Mouse (Mus musculus) hindbrain, embryonic 10.5 days (tissue): ENCODE data around the gene Thy1. TPM values are rescaled to one million over a fixed set of nuclear protein-coding genes. Genes with fewer than 3 reads are reported as not detected.

Source experiments
- DNase-seq: peaks from one replicate; pipeline ENCODE4 v3.0.0-alpha.2; 2017; ENCODE audit warnings: low spot score
- H3K27ac ChIP-seq: fragments of 300-500 bp; sonication (generic); 2 replicates; pipeline ENCODE4 v1.5.1; 2016; ENCODE audit warnings: mild to moderate bottlenecking, moderate library complexity
- H3K27me3 ChIP-seq: fragments of 300-500 bp; sonication (generic); 2 replicates; pipeline ENCODE4 v1.6.1; 2016; ENCODE audit warnings: mild to moderate bottlenecking; ENCODE audit not compliant: poor library complexity, insufficient read depth, severe bottlenecking
- H3K36me3 ChIP-seq: fragments of 300-500 bp; sonication (generic); 2 replicates; pipeline ENCODE4 v1.6.1; 2016; ENCODE audit warnings: mild to moderate bottlenecking, moderate library complexity
- H3K4me1 ChIP-seq: fragments of 300-500 bp; sonication (generic); replicated peaks from 2 replicates; pipeline ENCODE4 v1.6.1; 2016; ENCODE audit warnings: mild to moderate bottlenecking
- H3K4me3 ChIP-seq: fragments of 300-500 bp; sonication (generic); 2 replicates; pipeline ENCODE4 v1.5.1; 2016; ENCODE audit warnings: mild to moderate bottlenecking, moderate library complexity
- H3K9me3 ChIP-seq: fragments of 300-500 bp; sonication (generic); 2 replicates; pipeline ENCODE4 v1.6.1; 2016; ENCODE audit warnings: mild to moderate bottlenecking, moderate library complexity
- WGBS: fragments of 180-500 bp; shearing (Covaris S2); methylation state at CpG from one replicate; pipeline ENCODE4 v1.1.7; 2016; 5-methylcytosine and 5-hydroxymethylcytosine counted together
- polyA plus RNA-seq: library from polyadenylated mRNA; unstranded; fragments of >200 nt; fragmentation: Nextera tagmentation; extraction: Ambion mirVana; gene quantifications from 2 replicates; pipeline ENCODE4 v1.2.1, GENCODE M21; 2016

The Thy1 gene
- polyA plus RNA-seq, 1 experiment from 2014 or later: 0.14 TPM

DNA sequence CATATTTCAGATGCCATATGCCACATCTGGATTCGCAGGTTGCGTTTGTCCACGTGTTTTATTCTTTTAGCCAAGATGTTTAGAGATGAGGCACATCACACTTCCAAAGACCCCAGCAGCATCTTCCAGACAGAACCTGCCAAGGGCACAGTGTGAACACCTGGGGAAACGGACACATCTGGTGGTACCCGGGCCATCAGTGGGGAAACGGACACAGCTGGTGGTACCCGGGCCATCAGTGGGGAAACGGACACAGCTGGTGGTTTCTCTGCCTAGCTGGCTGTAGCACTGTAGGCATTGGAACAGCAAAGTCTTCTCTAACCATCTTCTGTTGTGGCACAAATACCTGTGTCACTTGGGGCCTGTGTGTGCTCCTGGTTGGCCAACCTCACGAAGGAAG is 52.6 kb downstream of the Thy1 start:
- 89% methylated on average over 9 of the region's 9 CpGs for WGBS

DNA sequence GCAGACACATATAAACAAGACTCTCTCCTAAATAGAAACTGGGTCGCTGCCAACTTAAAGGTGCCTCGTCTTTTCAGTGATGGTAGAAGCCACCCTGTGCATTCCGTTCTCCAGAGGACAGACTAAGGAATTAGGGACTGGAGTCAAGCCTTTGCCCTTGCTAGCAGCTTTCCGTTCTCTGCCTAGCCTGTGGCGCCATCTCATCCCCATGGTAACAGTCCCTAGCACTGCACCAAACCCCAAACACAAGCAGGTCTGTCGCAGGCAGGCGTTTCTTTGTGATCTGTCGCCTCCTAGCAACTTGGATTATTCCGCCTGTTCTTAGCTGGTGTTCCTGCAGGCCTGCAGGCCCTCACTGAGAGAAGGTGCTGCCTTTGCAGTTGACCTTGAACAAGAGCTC is 53.4 kb downstream of the Thy1 start:
- DNase-seq: peak; percentile 58

More for the DNA sequence above, 52.6 kb downstream of the Thy1 start:
- no peak overlapping the region for H3K27ac ChIP-seq
- H3K27me3 ChIP-seq: no peaks in the 10 kb centered on the region
- H3K9me3 ChIP-seq: no peaks in the 10 kb centered on the region
- peaks cover 27% of the 10 kb centered on the region for H3K36me3 ChIP-seq
- DNase-seq: no peak
- H3K4me3 ChIP-seq: no peak overlapping the region
- H3K4me1 ChIP-seq: peaks cover 19% of the 10 kb centered on the region

More for the DNA sequence above, 53.4 kb downstream of the Thy1 start:
- Histone ChIP-seq H3K4me3 (no peak overlapping the region), H3K27ac (0 out of 2 replicates have a peak overlapping the region, but pooled peaks have one; percentile 9), H3K9me3 (no peaks in the 10 kb centered on the region), H3K4me1 (peaks cover 23% of the 10 kb centered on the region), H3K36me3 (peaks cover 22% of the 10 kb centered on the region), H3K27me3 (no peaks in the 10 kb centered on the region)
- WGBS: 27% methylated on average over 9 of the region's 9 CpGs

Other genes starting within 250 kb of the Thy1 start
- gene Usp2, start 23.6 kb downstream of the Thy1 start, polyA plus RNA-seq: 13.5 and 14.3 TPM in 2 replicates
- gene Mfrp, start 58.3 kb downstream of the Thy1 start, polyA plus RNA-seq: 0.14 and 0.30 TPM in 2 replicates
- gene C1qtnf5, start 63.9 kb downstream of the Thy1 start, polyA plus RNA-seq: 0.31 and 1.1 TPM in 2 replicates
- gene Gm49380, start 70.1 kb downstream of the Thy1 start, polyA plus RNA-seq: 0.22 and 0.75 TPM in 2 replicates
- gene Rnf26, start 70.1 kb downstream of the Thy1 start, polyA plus RNA-seq: 75.6 and 76.9 TPM in 2 replicates
- 10.8 and 11.2 TPM in 2 replicates for gene Mcam, start 91.1 kb downstream of the Thy1 start, polyA plus RNA-seq
- 21.1 and 22.8 TPM in 2 replicates for gene Cbl, start 190.7 kb downstream of the Thy1 start, polyA plus RNA-seq
- not detected in 2 replicates for gene Ccdc153, start 197.3 kb downstream of the Thy1 start, polyA plus RNA-seq
- gene Pdzd3, start 208.1 kb downstream of the Thy1 start, polyA plus RNA-seq: 0.14 TPM in 1 of 2 replicates, not detected in the other
- 2.4 and 3.3 TPM in 2 replicates for gene Nlrx1, start 225.2 kb downstream of the Thy1 start, polyA plus RNA-seq
- 4.3 and 7.2 TPM in 2 replicates for gene Abcg4, start 245.2 kb downstream of the Thy1 start, polyA plus RNA-seq